Mouse (Mus musculus) heart, adult 2 months (tissue): ENCODE measurements at regions not wholly inside any gene's neighbourhood (a gene's known extent, or its start where the extent isn't known, plus 50 kb on each side); places are given as distances from the start of the nearest gene placed in this dataset.

Experiments
- DNase-seq, 2 experiments: peaks; one replicate each; pipeline ENCODE4 v3.0.0; 2021
- H3K27ac ChIP-seq: fragments of 200-600 bp; 2 replicates; pipeline ENCODE4 v1.8.1; 2022
- H3K27me3 ChIP-seq: fragments of 200-500 bp; 2 replicates; pipeline ENCODE4 v1.6.1; 2012; ENCODE audit warnings: mild to moderate bottlenecking, low read length, inconsistent platforms, mixed read lengths; ENCODE audit not compliant: control insufficient read depth, insufficient read depth
- H3K36me3 ChIP-seq: fragments of 200-500 bp; 2 replicates; pipeline ENCODE4 v1.6.1; 2012; ENCODE audit warnings: low read length, inconsistent platforms; ENCODE audit not compliant: control insufficient read depth, insufficient read depth
- H3K4me1 ChIP-seq: fragments of 200-500 bp; 2 replicates; pipeline ENCODE4 v1.6.1; 2011; ENCODE audit warnings: low read length; ENCODE audit not compliant: control insufficient read depth, insufficient read depth
- H3K4me3 ChIP-seq: fragments of 200-600 bp; 2 replicates; pipeline ENCODE4 v1.8.1; 2022
- H3K79me2 ChIP-seq: fragments of 200-500 bp; replicated peaks from 2 replicates; pipeline ENCODE4 v1.6.1; 2012; ENCODE audit warnings: mild to moderate bottlenecking, inconsistent platforms, low read length, moderate library complexity, mixed read lengths; ENCODE audit not compliant: control insufficient read depth, insufficient read depth
- H3K9ac ChIP-seq: fragments of 200-500 bp; 2 replicates; pipeline ENCODE4 v1.6.1; 2012; ENCODE audit warnings: low read depth, mild to moderate bottlenecking, control low read depth, inconsistent platforms, low read length, mixed read lengths
- CTCF ChIP-seq: fragments of 200-600 bp; IDR thresholded peaks from 2 replicates; pipeline ENCODE4 v1.8.1; 2022; ENCODE audit warnings: antibody characterized with exemption, mild to moderate bottlenecking, moderate library complexity
- EP300 ChIP-seq: fragments of 200-500 bp; IDR thresholded peaks from 2 replicates; pipeline ENCODE4 v1.6.1; 2011; ENCODE audit warnings: low read depth, low read length, control low read depth; ENCODE audit not compliant: insufficient read depth
- POLR2A ChIP-seq: fragments of 200-500 bp; IDR thresholded peaks from 2 replicates; pipeline ENCODE4 v1.6.1; 2011; ENCODE audit warnings: mild to moderate bottlenecking, low read depth, low read length, control low read depth; ENCODE audit not compliant: insufficient read depth
- WGBS: fragments of 180-500 bp; shearing (Covaris S2); methylation state at CpG from one replicate; pipeline ENCODE4 v1.1.7; 2018; 5-methylcytosine and 5-hydroxymethylcytosine counted together
- intact Hi-C: fragments of 180-260 bp; cut with DNase I; formaldehyde crosslinking; loops from one replicate; pipeline ENCODE4 v1.15.1; 2025

- no peaks in the 10 kb centered on the region for H3K36me3 ChIP-seq
- DNase-seq, result no peak
- H3K79me2 ChIP-seq, result no peaks in the 10 kb centered on the region
- TF ChIP-seq POLR2A (no peak), CTCF (no peak), EP300 (no peak)
- H3K27me3 ChIP-seq, result no peaks in the 10 kb centered on the region
- H3K27ac ChIP-seq, result no peak overlapping the region
- no peaks in the 10 kb centered on the region for H3K4me1 ChIP-seq
- WGBS, result 72% methylated on average over 16 of the region's 16 CpGs
- H3K9ac ChIP-seq, result no peak overlapping the region
- H3K4me3 ChIP-seq, result no peak overlapping the region
- intact Hi-C loops, result no loop called here
These were observed 131.4 kb upstream of the Gm15217 start for GRCm38 (mm10) chr14:46247491-46248484.

DNA sequence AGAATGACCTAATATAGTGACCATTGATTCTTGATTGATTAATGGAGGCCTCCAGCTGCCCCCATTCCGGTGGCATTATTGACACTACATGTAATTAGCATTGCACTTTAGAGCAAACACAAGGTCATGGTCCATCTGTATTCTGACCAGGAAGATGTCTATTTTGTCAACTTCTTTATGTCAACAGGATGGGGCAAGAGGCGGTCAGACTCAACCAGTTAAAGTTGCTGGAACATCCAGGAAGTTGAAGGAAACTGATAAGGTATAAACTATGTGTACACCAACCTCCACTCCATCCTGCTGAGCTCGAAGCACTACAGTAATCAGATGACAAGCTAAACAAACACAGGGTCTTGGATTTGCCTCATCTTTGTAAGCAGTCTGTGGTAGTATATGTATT lies 130.1 kb upstream of the Gm15217 start:
- intact Hi-C loops, result no loop called here
- Histone ChIP-seq H3K36me3 (no peaks in the 10 kb centered on the region), H3K27ac (no peak overlapping the region), H3K79me2 (no peaks in the 10 kb centered on the region), H3K27me3 (no peaks in the 10 kb centered on the region), H3K9ac (no peak overlapping the region), H3K4me1 (no peaks in the 10 kb centered on the region), H3K4me3 (no peak overlapping the region)
- no peak for DNase-seq
- no peak for TF ChIP-seq EP300
- 46% methylated on average over 3 of the region's 3 CpGs for WGBS

GRCm38 (mm10) chr14:46255261-46255660 lies 124.0 kb upstream of the Gm15217 start:
- intact Hi-C loops, result no loop called here

DNA sequence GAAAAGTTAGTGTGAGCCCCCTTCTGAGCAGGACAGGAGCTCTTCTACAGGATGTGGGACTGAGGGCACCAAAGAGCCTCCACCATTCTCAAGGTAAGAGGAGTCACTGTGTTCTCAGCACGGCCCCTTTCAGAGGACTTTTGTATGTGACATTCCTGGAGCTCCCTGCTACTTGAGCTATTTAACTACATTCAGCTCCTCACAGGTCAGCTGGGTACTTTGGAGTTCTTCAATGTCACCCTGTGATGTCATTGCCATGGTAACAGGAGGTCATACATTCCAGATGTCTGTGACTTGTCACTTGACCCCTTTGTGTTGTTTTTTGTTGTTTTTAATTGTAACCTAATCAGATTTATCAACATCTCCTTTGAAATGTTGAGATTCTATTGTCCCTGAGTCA lies 122.9 kb upstream of the Gm15217 start:
- H3K27me3 ChIP-seq, result no peaks in the 10 kb centered on the region
- TF ChIP-seq POLR2A (no peak), EP300 (no peak)
- no peaks in the 10 kb centered on the region for H3K36me3 ChIP-seq
- no peak for DNase-seq
- no peak overlapping the region for H3K4me3 ChIP-seq
- no peaks in the 10 kb centered on the region for H3K79me2 ChIP-seq
- H3K4me1 ChIP-seq, result no peaks in the 10 kb centered on the region
- intact Hi-C loops, result no loop called here
- no peak overlapping the region for H3K9ac ChIP-seq
- no peak overlapping the region for H3K27ac ChIP-seq
- WGBS, result 52% methylated on average over 1 of the region's 1 CpGs

More at GRCm38 (mm10) chr14:46255261-46255660, 124.0 kb upstream of the Gm15217 start:
- Histone ChIP-seq H3K9ac (no peak overlapping the region), H3K27ac (no peak overlapping the region), H3K4me1 (no peaks in the 10 kb centered on the region), H3K27me3 (no peaks in the 10 kb centered on the region), H3K79me2 (no peaks in the 10 kb centered on the region), H3K36me3 (no peaks in the 10 kb centered on the region), H3K4me3 (no peak overlapping the region)
- DNase-seq, result no peak
- TF ChIP-seq EP300 (no peak), CTCF (no peak), POLR2A (no peak)
- 75% methylated on average over 3 of the region's 3 CpGs for WGBS

GRCm38 (mm10) chr14:46257311-46257710 lies 121.9 kb upstream of the Gm15217 start:
- Histone ChIP-seq H3K36me3 (no peaks in the 10 kb centered on the region), H3K27me3 (no peaks in the 10 kb centered on the region), H3K4me3 (no peak overlapping the region), H3K4me1 (no peaks in the 10 kb centered on the region), H3K9ac (no peak overlapping the region), H3K27ac (no peak overlapping the region), H3K79me2 (no peaks in the 10 kb centered on the region)
- TF ChIP-seq CTCF (no peak), EP300 (no peak), POLR2A (no peak)
- no peak for DNase-seq
- 44% methylated on average over 4 of the region's 4 CpGs for WGBS
- intact Hi-C loops, result no loop called here

- no peaks in the 10 kb centered on the region for H3K4me1 ChIP-seq
- H3K27ac ChIP-seq, result no peak overlapping the region
- H3K9ac ChIP-seq, result no peak overlapping the region
- H3K79me2 ChIP-seq, result no peaks in the 10 kb centered on the region
- intact Hi-C loops, result no loop called here
- no peak overlapping the region for H3K4me3 ChIP-seq
- TF ChIP-seq EP300 (no peak), POLR2A (no peak), CTCF (no peak)
- WGBS, result 69% methylated on average over 7 of the region's 7 CpGs
- no peaks in the 10 kb centered on the region for H3K27me3 ChIP-seq
- DNase-seq, result no peak
- no peaks in the 10 kb centered on the region for H3K36me3 ChIP-seq
These were observed 120.7 kb upstream of the Gm15217 start for GRCm38 (mm10) chr14:46258551-46258950.
